24 mouse cellular contexts compared by ENCODE assay signal in genomic region chr15:78763704-78764103, GRCm38 (mm10). TPM values are rescaled to one million over a fixed set of nuclear protein-coding genes. Genes with fewer than 3 reads are reported as not detected.
DNase-seq lines count a peak whose midpoint lies in the region; ATAC-seq and TF ChIP-seq lines count a peak whose summit lies in the region.
"Had no signal": no experiment of that assay in that cellular context is flagged by ENCODE, and none has a peak within 500 bp of the region (broad histone marks: within the 10 kb centered on the region; RNA-seq: fewer than 3 reads in every experiment).

No protein-coding gene starts in this region.

- 78% methylated on average over 5 of the region's 5 CpGs for WGBS in midbrain, embryonic 14.5 days
- 77% methylated on average over 5 of the region's 5 CpGs for WGBS in midbrain, postnatal 0 days
- 75% methylated on average over 5 of the region's 5 CpGs for WGBS in forebrain, embryonic 12.5 days
- WGBS in hindbrain, embryonic 15.5 days = 76% methylated on average over 5 of the region's 5 CpGs

- no peak overlapping the region for H3K4me2 ChIP-seq in midbrain, embryonic 14.5 days (ENCODE audit: low read length)
- no peak overlapping the region for H3K4me2 ChIP-seq in midbrain, postnatal 0 days (ENCODE audit: low read depth, low read length, poor library complexity, severe bottlenecking)
- no peak overlapping the region for H3K4me2 ChIP-seq in forebrain, embryonic 12.5 days
- no peak overlapping the region for H3K4me2 ChIP-seq in hindbrain, embryonic 15.5 days
- H3K4me2 ChIP-seq: embryonic facial prominence, embryonic 13.5 days; heart, embryonic 15.5 days had no signal

- peak; percentile 17 for DNase-seq in gastrocnemius, postnatal 14 days
- no peak for DNase-seq in gastrocnemius, postnatal 4 days (ENCODE audit: low spot score in 2 of 2)
- no peak for DNase-seq in midbrain, embryonic 14.5 days
- no peak for DNase-seq in midbrain, postnatal 0 days (ENCODE audit: low spot score)
- no peak for DNase-seq in heart, postnatal 25 days (ENCODE audit: low spot score)
- no peak for DNase-seq in heart, adult 18-20 months
- DNase-seq: adrenal gland, postnatal 14 days; cerebellum, adult 9-11 months; gastrocnemius, postnatal 10 days; kidney, adult 2 months; kidney, postnatal 14 days; layer of hippocampus, postnatal 36 days; liver, postnatal 0 days; lung, postnatal 14 days; thymus, postnatal 25 days had no signal

- no peaks in the 10 kb centered on the region for H3K9me3 ChIP-seq in midbrain, embryonic 14.5 days (ENCODE audit: control insufficient read depth, low read length)
- no peaks in the 10 kb centered on the region for H3K9me3 ChIP-seq in midbrain, postnatal 0 days (ENCODE audit: low read length)
- H3K9me3 ChIP-seq in forebrain, embryonic 12.5 days = no peaks in the 10 kb centered on the region
- no peaks in the 10 kb centered on the region for H3K9me3 ChIP-seq in hindbrain, embryonic 15.5 days
- H3K9me3 ChIP-seq: embryonic facial prominence, embryonic 13.5 days; heart, embryonic 15.5 days had no signal

- no peak for TF ChIP-seq CTCF in midbrain, postnatal 0 days (IDR thresholded peaks at IDR 0.05)

- intact Hi-C loops in gastrocnemius, postnatal 14 days (cut with DNase I; ENCODE audit: low total_unique reads) = no loop called here
- intact Hi-C loops in heart, postnatal 25 days (cut with DNase I) = no loop called here

- no peak for ATAC-seq in midbrain, embryonic 14.5 days (ENCODE audit: low FRiP score, low TSS enrichment)
- no peak for ATAC-seq in midbrain, postnatal 0 days (ENCODE audit: low FRiP score)
- ATAC-seq in forebrain, embryonic 12.5 days (ENCODE audit: low FRiP score) = peak; percentile 7; the same call in 1 of the 2 replicates
- ATAC-seq in hindbrain, embryonic 15.5 days (ENCODE audit: low FRiP score, low read depth) = no peak
- ATAC-seq: liver, postnatal 0 days had no signal

- no peak overlapping the region for H3K9ac ChIP-seq in midbrain, embryonic 14.5 days (replicated peaks; ENCODE audit: low read length)
- no peak overlapping the region for H3K9ac ChIP-seq in midbrain, postnatal 0 days (replicated peaks; ENCODE audit: low read length, poor library complexity, severe bottlenecking)
- no peak overlapping the region for H3K9ac ChIP-seq in forebrain, embryonic 12.5 days
- no peak overlapping the region for H3K9ac ChIP-seq in hindbrain, embryonic 15.5 days
- H3K9ac ChIP-seq: embryonic facial prominence, embryonic 13.5 days; heart, embryonic 15.5 days; liver, postnatal 0 days had no signal

- no peaks in the 10 kb centered on the region for H3K36me3 ChIP-seq in midbrain, embryonic 14.5 days (ENCODE audit: control insufficient read depth, insufficient read depth, low read length)
- H3K36me3 ChIP-seq in midbrain, postnatal 0 days (ENCODE audit: insufficient read depth, low read length) = no peaks in the 10 kb centered on the region
- H3K36me3 ChIP-seq in forebrain, embryonic 12.5 days (replicated peaks) = peaks cover 86% of the 10 kb centered on the region
- no peaks in the 10 kb centered on the region for H3K36me3 ChIP-seq in hindbrain, embryonic 15.5 days
- H3K36me3 ChIP-seq: embryonic facial prominence, embryonic 13.5 days; heart, embryonic 15.5 days had no signal

- no peaks in the 10 kb centered on the region for H3K27me3 ChIP-seq in midbrain, embryonic 14.5 days (ENCODE audit: control insufficient read depth, insufficient read depth, low read length)
- no peaks in the 10 kb centered on the region for H3K27me3 ChIP-seq in midbrain, postnatal 0 days (ENCODE audit: insufficient read depth, low read length)
- H3K27me3 ChIP-seq in forebrain, embryonic 12.5 days = no peaks in the 10 kb centered on the region
- H3K27me3 ChIP-seq in hindbrain, embryonic 15.5 days = no peaks in the 10 kb centered on the region
- H3K27me3 ChIP-seq: CH12.LX; embryonic facial prominence, embryonic 13.5 days had no signal

- H3K4me1 ChIP-seq in midbrain, embryonic 14.5 days (ENCODE audit: control insufficient read depth, insufficient read depth, low read length) = 0 out of 2 replicates have a peak, but pooled peaks cover 7% of the 10 kb centered on the region
- no peaks in the 10 kb centered on the region for H3K4me1 ChIP-seq in midbrain, postnatal 0 days (ENCODE audit: insufficient read depth, low read length)
- peaks cover 46% of the 10 kb centered on the region for H3K4me1 ChIP-seq in forebrain, embryonic 12.5 days
- H3K4me1 ChIP-seq in hindbrain, embryonic 15.5 days (replicated peaks) = peaks cover 9% of the 10 kb centered on the region; the same call in 1 of the 2 replicates

- no peak overlapping the region for H3K4me3 ChIP-seq in midbrain, embryonic 14.5 days (replicated peaks; ENCODE audit: low read depth, low read length)
- H3K4me3 ChIP-seq in midbrain, postnatal 0 days (ENCODE audit: low read depth, low read length) = no peak overlapping the region
- no peak overlapping the region for H3K4me3 ChIP-seq in forebrain, embryonic 12.5 days (replicated peaks)
- no peak overlapping the region for H3K4me3 ChIP-seq in hindbrain, embryonic 15.5 days
- H3K4me3 ChIP-seq: embryonic facial prominence, embryonic 13.5 days; heart, embryonic 15.5 days; layer of hippocampus, adult 2 months had no signal

- peak overlapping the region; percentile 52; the same call in 1 of the 2 replicates for H3K27ac ChIP-seq in midbrain, embryonic 14.5 days (replicated peaks; ENCODE audit: low read depth, low read length)
- H3K27ac ChIP-seq in midbrain, postnatal 0 days (ENCODE audit: low read depth, low read length) = no peak overlapping the region
- H3K27ac ChIP-seq in forebrain, embryonic 12.5 days = peak overlapping the region; percentile 83
- 0 out of 2 replicates have a peak overlapping the region, but pooled peaks have one; percentile 11 for H3K27ac ChIP-seq in hindbrain, embryonic 15.5 days (replicated peaks)
- H3K27ac ChIP-seq: embryonic facial prominence, embryonic 13.5 days; heart, embryonic 15.5 days; layer of hippocampus, adult 2 months had no signal

RNA-seq across cellular contexts. Expression of gene Mfng, which starts 9.6 kb away (rescaled TPM):
- total RNA-seq in gastrocnemius, postnatal 14 days (2021) = 1 to 10 TPM; 5.6 to 7.1 TPM
- 10 to 100 TPM in 1 of 2 experiments, 1 to 10 TPM in 1; 9.5 to 11.6 TPM for total RNA-seq in gastrocnemius, postnatal 4 days (2021)
- 16.7 and 28.0 TPM in 2 replicates for polyA plus RNA-seq in midbrain, embryonic 14.5 days (2014; fragmentation: Nextera tagmentation; extraction: Ambion mirVana)
- total RNA-seq in midbrain, postnatal 0 days (2014; rRNA removed) = 4.6 and 6.9 TPM in 2 replicates
- 7.6 and 8.1 TPM in 2 replicates for polyA plus RNA-seq in midbrain, postnatal 0 days (2015; fragmentation: Nextera tagmentation; extraction: Ambion mirVana)
- 137 and 147 TPM in 2 replicates for polyA plus RNA-seq in forebrain, embryonic 12.5 days (2016; fragmentation: Nextera tagmentation; extraction: Ambion mirVana)
- polyA plus RNA-seq in hindbrain, embryonic 15.5 days (2015; fragmentation: Nextera tagmentation; extraction: Ambion mirVana) = 21.5 and 42.1 TPM in 2 replicates
- 10 to 100 TPM; 11.6 to 13.2 TPM for total RNA-seq in heart, postnatal 25 days (2021)
- 10 to 100 TPM; 10.8 to 11.0 TPM for total RNA-seq in heart, adult 18-20 months (2021)

RNA-seq across cellular contexts. Expression of gene Card10, which starts 39.1 kb away (rescaled TPM):
- 1 to 10 TPM; 9.6 to 9.7 TPM for total RNA-seq in gastrocnemius, postnatal 14 days (2021)
- total RNA-seq in gastrocnemius, postnatal 4 days (2021) = 10 to 100 TPM; 12.6 to 13.3 TPM
- 1.3 and 1.6 TPM in 2 replicates for polyA plus RNA-seq in midbrain, embryonic 14.5 days (2014; fragmentation: Nextera tagmentation; extraction: Ambion mirVana)
- total RNA-seq in midbrain, postnatal 0 days (2014; rRNA removed) = 0.71 and 1.6 TPM in 2 replicates
- polyA plus RNA-seq in midbrain, postnatal 0 days (2015; fragmentation: Nextera tagmentation; extraction: Ambion mirVana) = 2.2 and 2.5 TPM in 2 replicates
- 2.0 and 2.1 TPM in 2 replicates for polyA plus RNA-seq in forebrain, embryonic 12.5 days (2016; fragmentation: Nextera tagmentation; extraction: Ambion mirVana)
- polyA plus RNA-seq in hindbrain, embryonic 15.5 days (2015; fragmentation: Nextera tagmentation; extraction: Ambion mirVana) = 2.4 and 2.6 TPM in 2 replicates
- 10 to 100 TPM; 14.8 to 18.3 TPM for total RNA-seq in heart, postnatal 25 days (2021)
- total RNA-seq in heart, adult 18-20 months (2021) = 10 to 100 TPM; 14.1 to 14.5 TPM
- total RNA-seq: hematopoietic stem cell, adult 5-6 weeks; MEL had no signal

RNA-seq across cellular contexts. Expression of gene Elfn2, which starts 45.1 kb away (rescaled TPM):
- under 1 TPM; 0.07 to 0.62 TPM for total RNA-seq in gastrocnemius, postnatal 14 days (2021)
- under 1 TPM; 0.27 to 0.70 TPM for total RNA-seq in gastrocnemius, postnatal 4 days (2021)
- 4.0 and 8.1 TPM in 2 replicates for polyA plus RNA-seq in midbrain, embryonic 14.5 days (2014; fragmentation: Nextera tagmentation; extraction: Ambion mirVana)
- total RNA-seq in midbrain, postnatal 0 days (2014; rRNA removed) = 44.6 and 52.1 TPM in 2 replicates
- 10.2 and 10.7 TPM in 2 replicates for polyA plus RNA-seq in midbrain, postnatal 0 days (2015; fragmentation: Nextera tagmentation; extraction: Ambion mirVana)
- polyA plus RNA-seq in forebrain, embryonic 12.5 days (2016; fragmentation: Nextera tagmentation; extraction: Ambion mirVana) = 1.2 TPM in 2 replicates
- polyA plus RNA-seq in hindbrain, embryonic 15.5 days (2015; fragmentation: Nextera tagmentation; extraction: Ambion mirVana) = 10.6 and 11.7 TPM in 2 replicates
- 1 to 10 TPM; 1.4 to 2.5 TPM for total RNA-seq in heart, postnatal 25 days (2021)
- total RNA-seq in heart, adult 18-20 months (2021) = 1 to 10 TPM; 1.6 to 2.2 TPM
- total RNA-seq: CH12.LX; liver, adult 2 months had no signal
- polyA plus RNA-seq: liver, adult 2 months; liver, postnatal 0 days had no signal

Comparison
In these comparisons a context has a peak if more than half of its experiments do, and no peak if none do; other contexts are left out.
1. RNA of gene Elfn2, which starts 45.1 kb away (total RNA-seq): 44.6 to 52.1 TPM in midbrain, postnatal 0 days; 1.4 to 2.5 TPM in heart, postnatal 25 days, 1.6 to 2.2 TPM in heart, adult 18-20 months, 0.27 to 0.70 TPM in gastrocnemius, postnatal 4 days and 0.07 to 0.62 TPM in gastrocnemius, postnatal 14 days; every median in the first group is over 10 times any median in the second.